ENCODE assay signal across 7 mouse cellular contexts in the genomic region with DNA sequence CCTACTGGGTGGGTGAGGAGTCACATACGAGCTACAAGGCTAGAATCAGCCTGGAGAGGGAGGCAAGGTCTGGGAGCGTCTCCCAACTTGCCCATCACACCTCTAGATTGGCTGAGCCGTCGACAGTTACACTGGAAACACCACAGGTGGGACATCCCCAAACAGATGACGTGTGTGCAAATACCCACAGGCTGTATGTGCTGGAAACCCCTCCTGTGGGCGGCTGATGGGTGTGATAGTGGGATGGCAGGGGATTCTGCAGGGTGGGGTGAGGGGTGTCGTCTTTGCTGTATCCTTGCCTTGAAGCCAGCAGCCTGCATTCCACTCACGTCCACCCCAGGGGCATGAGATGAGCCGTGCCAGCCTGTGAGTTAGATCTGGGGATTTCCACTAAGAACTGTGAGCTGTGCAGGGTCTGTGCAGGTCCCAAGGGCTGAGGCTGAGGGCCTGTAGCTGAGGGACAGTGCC. TPM values are rescaled to one million over a fixed set of nuclear protein-coding genes. Genes with fewer than 3 reads are reported as not detected.
A peak's percentile ranks its signal among the peaks of the same experiment; 100 is the strongest.
DNase-seq lines count a peak whose midpoint lies in the region; ATAC-seq lines count a peak whose summit lies in the region.

No protein-coding gene starts in this region.

- DNase-seq in lung, postnatal 25 days (ENCODE audit: low spot score), result no peak
- DNase-seq in embryonic facial prominence, embryonic 10.5 days (ENCODE audit: low spot score), result no peak
- DNase-seq in induced T-regulatory cell, adult 2 months (ENCODE audit: low read depth), result peak; percentile 92
- DNase-seq in natural killer cell, adult 2 months (ENCODE audit: low spot score in 2 of 2), result peak; percentile 53 to 64
- no peak for DNase-seq in frontal cortex, postnatal 36 days (ENCODE audit: low spot score in 2 of 2)
- no peak for DNase-seq in urinary bladder, adult 18-20 months (ENCODE audit: low spot score in 2 of 2)

- H3K9me3 ChIP-seq in lung, embryonic 16.5 days (ENCODE audit: control insufficient read depth, low read length), result no peaks in the 10 kb centered on the region
- no peaks in the 10 kb centered on the region for H3K9me3 ChIP-seq in embryonic facial prominence, embryonic 10.5 days

- H3K27ac ChIP-seq in lung, embryonic 16.5 days (ENCODE audit: low read length), result peak overlapping the region; percentile 94; the same call in 1 of the 2 replicates
- H3K27ac ChIP-seq in embryonic facial prominence, embryonic 10.5 days (replicated peaks), result peak overlapping the region; percentile 92

- peak overlapping the region; percentile 60 for H3K4me3 ChIP-seq in lung, embryonic 16.5 days (ENCODE audit: low read length)
- H3K4me3 ChIP-seq in embryonic facial prominence, embryonic 10.5 days, result peak overlapping the region; percentile 65

- H3K27me3 ChIP-seq in lung, embryonic 16.5 days (ENCODE audit: control insufficient read depth, insufficient read depth, low read depth, low read length), result peaks cover 6% of the 10 kb centered on the region; the same call in 1 of the 2 replicates
- peaks cover 20% of the 10 kb centered on the region for H3K27me3 ChIP-seq in embryonic facial prominence, embryonic 10.5 days (replicated peaks; ENCODE audit: low read depth, poor library complexity, severe bottlenecking)

- peak; percentile 1; the same call in 1 of the 2 replicates for ATAC-seq in lung, embryonic 16.5 days (ENCODE audit: low read depth)

- 38% methylated on average over 9 of the region's 9 CpGs for WGBS in lung, embryonic 16.5 days
- WGBS in embryonic facial prominence, embryonic 10.5 days, result 72% methylated on average over 9 of the region's 9 CpGs

- H3K9ac ChIP-seq in lung, embryonic 16.5 days (ENCODE audit: low read length), result peak overlapping the region; percentile 78

- peaks cover 3% of the 10 kb centered on the region; the same call in 1 of the 2 replicates for H3K36me3 ChIP-seq in lung, embryonic 16.5 days (ENCODE audit: control insufficient read depth, insufficient read depth, low read length)
- H3K36me3 ChIP-seq in embryonic facial prominence, embryonic 10.5 days (replicated peaks), result peaks cover 42% of the 10 kb centered on the region

- H3K4me1 ChIP-seq in lung, embryonic 16.5 days (replicated peaks; ENCODE audit: control insufficient read depth, insufficient read depth, low read length), result peaks cover 25% of the 10 kb centered on the region
- peaks cover 48% of the 10 kb centered on the region for H3K4me1 ChIP-seq in embryonic facial prominence, embryonic 10.5 days

- H3K4me2 ChIP-seq in lung, embryonic 16.5 days (ENCODE audit: low read depth, low read length), result peak overlapping the region; percentile 82

RNA-seq across cellular contexts. Expression of a gene that starts 4.7 kb away (rescaled TPM):
- 1.5 and 2.3 TPM in 2 replicates for polyA plus RNA-seq in lung, embryonic 16.5 days (2015; fragmentation: Nextera tagmentation; extraction: Ambion mirVana)
- polyA plus RNA-seq in embryonic facial prominence, embryonic 10.5 days (2016; fragmentation: Nextera tagmentation; extraction: Ambion mirVana), result 1.2 and 1.4 TPM in 2 replicates

RNA-seq across cellular contexts. Expression of a gene that starts 17.0 kb away (rescaled TPM):
- 1.1 and 2.4 TPM in 2 replicates for polyA plus RNA-seq in lung, embryonic 16.5 days (2015; fragmentation: Nextera tagmentation; extraction: Ambion mirVana)
- 1.1 and 1.4 TPM in 2 replicates for polyA plus RNA-seq in embryonic facial prominence, embryonic 10.5 days (2016; fragmentation: Nextera tagmentation; extraction: Ambion mirVana)

RNA-seq across cellular contexts. Expression of a gene that starts 28.5 kb away (rescaled TPM):
- polyA plus RNA-seq in lung, embryonic 16.5 days (2015; fragmentation: Nextera tagmentation; extraction: Ambion mirVana), result 2.8 and 4.0 TPM in 2 replicates
- 0.69 and 0.95 TPM in 2 replicates for polyA plus RNA-seq in embryonic facial prominence, embryonic 10.5 days (2016; fragmentation: Nextera tagmentation; extraction: Ambion mirVana)

RNA-seq across cellular contexts. Expression of a gene that starts 38.0 kb away (rescaled TPM):
- polyA plus RNA-seq in lung, embryonic 16.5 days (2015; fragmentation: Nextera tagmentation; extraction: Ambion mirVana), result 156 and 162 TPM in 2 replicates
- 132 and 138 TPM in 2 replicates for polyA plus RNA-seq in embryonic facial prominence, embryonic 10.5 days (2016; fragmentation: Nextera tagmentation; extraction: Ambion mirVana)

RNA-seq across cellular contexts. Expression of a gene that starts 38.2 kb away (rescaled TPM):
- 12.2 and 12.8 TPM in 2 replicates for polyA plus RNA-seq in lung, embryonic 16.5 days (2015; fragmentation: Nextera tagmentation; extraction: Ambion mirVana)
- polyA plus RNA-seq in embryonic facial prominence, embryonic 10.5 days (2016; fragmentation: Nextera tagmentation; extraction: Ambion mirVana), result 12.7 and 15.7 TPM in 2 replicates

Comparison
In these comparisons a context has a peak if more than half of its experiments do, and no peak if none do; other contexts are left out.
1. DNase-seq: peak in induced T-regulatory cell, adult 2 months (single experiment) and natural killer cell, adult 2 months (2 of 2); none in lung, postnatal 25 days (single experiment), embryonic facial prominence, embryonic 10.5 days (single experiment), frontal cortex, postnatal 36 days (0 of 2) and urinary bladder, adult 18-20 months (0 of 2).